Mouse (Mus musculus) lung, embryonic 15.5 days (tissue): ENCODE results near the gene Fabp6. TPM values are rescaled to one million over a fixed set of nuclear protein-coding genes. Genes with fewer than 3 reads are reported as not detected.

Source experiments
- ATAC-seq: fragments of 200-750 bp; cut with Nextera tagmentation; 2 replicates; pipeline ENCODE4 v1.8.0; 2017; ENCODE audit warnings: moderate number of reproducible peaks, borderline replicate concordance; ENCODE audit not compliant: low FRiP score, low TSS enrichment; ENCODE audit errors: extremely low read depth
- H3K27ac ChIP-seq: fragments of 300-500 bp; sonication (generic); 2 replicates; pipeline ENCODE4 v1.5.1; 2015; ENCODE audit warnings: moderate library complexity, mild to moderate bottlenecking, inconsistent platforms
- H3K27me3 ChIP-seq: fragments of 300-500 bp; sonication (generic); 2 replicates; pipeline ENCODE4 v1.6.1; 2015; ENCODE audit warnings: inconsistent platforms
- H3K36me3 ChIP-seq: fragments of 300-500 bp; sonication (generic); 2 replicates; pipeline ENCODE4 v1.6.1; 2015; ENCODE audit warnings: inconsistent platforms
- H3K4me1 ChIP-seq: fragments of 300-500 bp; sonication (generic); 2 replicates; pipeline ENCODE4 v1.6.1; 2015; ENCODE audit warnings: inconsistent platforms
- H3K4me2 ChIP-seq: fragments of 300-500 bp; sonication (generic); 2 replicates; pipeline ENCODE4 v1.6.1; 2015; ENCODE audit warnings: inconsistent platforms, mild to moderate bottlenecking, moderate library complexity
- H3K4me3 ChIP-seq: fragments of 300-500 bp; sonication (generic); 2 replicates; pipeline ENCODE4 v1.5.1; 2015; ENCODE audit warnings: mild to moderate bottlenecking, inconsistent platforms
- H3K9ac ChIP-seq: fragments of 300-500 bp; sonication (generic); 2 replicates; pipeline ENCODE4 v1.6.1; 2015; ENCODE audit warnings: inconsistent platforms
- H3K9me3 ChIP-seq: fragments of 300-500 bp; sonication (generic); 2 replicates; pipeline ENCODE4 v1.6.1; 2016; ENCODE audit warnings: inconsistent platforms
- WGBS: fragments of 180-500 bp; shearing (Covaris S2); methylation state at CpG from one replicate; pipeline ENCODE4 v1.1.7; 2015; 5-methylcytosine and 5-hydroxymethylcytosine counted together
- polyA plus RNA-seq: library from polyadenylated mRNA; unstranded; fragments of >200 nt; fragmentation: Nextera tagmentation; extraction: Ambion mirVana; gene quantifications from 2 replicates; pipeline ENCODE4 v1.2.1, GENCODE M21; 2015

Gene Fabp6
- polyA plus RNA-seq, 1 experiment from 2014 or later: not detected

- Histone ChIP-seq H3K36me3 (no peaks in the 10 kb centered on the region), H3K9ac (no peak overlapping the region), H3K27me3 (no peaks in the 10 kb centered on the region), H3K27ac (no peak overlapping the region), H3K4me3 (no peak overlapping the region), H3K9me3 (no peaks in the 10 kb centered on the region), H3K4me2 (no peak overlapping the region), H3K4me1 (peaks cover 25% of the 10 kb centered on the region)
- 76% methylated on average over 5 of the region's 5 CpGs for WGBS
- no peak for ATAC-seq
Measured at GRCm38 (mm10) chr11:43621769-43622168, 20.4 kb upstream of the Fabp6 start.

- H3K4me2 ChIP-seq: no peak overlapping the region; the same call in 1 of the 2 replicates
- H3K4me1 ChIP-seq: peaks cover 15% of the 10 kb centered on the region
- no peaks in the 10 kb centered on the region for H3K27me3 ChIP-seq
- H3K36me3 ChIP-seq: no peaks in the 10 kb centered on the region
- no peak overlapping the region for H3K4me3 ChIP-seq
- H3K27ac ChIP-seq: peak overlapping the region; percentile 75
- H3K9me3 ChIP-seq: no peaks in the 10 kb centered on the region
- peak; percentile 33; the same call in 1 of the 2 replicates for ATAC-seq
- WGBS: 54% methylated on average over 7 of the region's 7 CpGs
- H3K9ac ChIP-seq: no peak overlapping the region
Measured at GRCm38 (mm10) chr11:43618403-43618802, 17.1 kb upstream of the Fabp6 start.

- Histone ChIP-seq H3K9ac (no peak overlapping the region), H3K9me3 (no peaks in the 10 kb centered on the region), H3K27ac (peak overlapping the region; percentile 75), H3K27me3 (no peaks in the 10 kb centered on the region), H3K4me1 (peaks cover 16% of the 10 kb centered on the region), H3K4me2 (no peak overlapping the region; the same call in 1 of the 2 replicates), H3K4me3 (no peak overlapping the region), H3K36me3 (no peaks in the 10 kb centered on the region)
- peak; percentile 64; the same call in 1 of the 2 replicates for ATAC-seq
- 41% methylated on average over 5 of the region's 5 CpGs for WGBS
Measured at GRCm38 (mm10) chr11:43617924-43618323, 16.6 kb upstream of the Fabp6 start.

- Histone ChIP-seq H3K27me3 (no peaks in the 10 kb centered on the region), H3K4me2 (no peak overlapping the region), H3K9me3 (no peaks in the 10 kb centered on the region), H3K4me3 (no peak overlapping the region), H3K9ac (no peak overlapping the region), H3K36me3 (no peaks in the 10 kb centered on the region), H3K4me1 (peaks cover 16% of the 10 kb centered on the region), H3K27ac (peak overlapping the region; percentile 45; the same call in 1 of the 2 replicates)
- WGBS: 18% methylated on average over 12 of the region's 12 CpGs
- ATAC-seq: peak; percentile 47; the same call in 1 of the 2 replicates
Measured at GRCm38 (mm10) chr11:43612834-43613488, 11.6 kb upstream of the Fabp6 start.

GRCm38 (mm10) chr11:43610662-43611033, 9.3 kb upstream of the Fabp6 start:
- Histone ChIP-seq H3K9me3 (no peaks in the 10 kb centered on the region), H3K4me3 (no peak overlapping the region), H3K4me1 (peaks cover 8% of the 10 kb centered on the region), H3K27me3 (no peaks in the 10 kb centered on the region), H3K4me2 (no peak overlapping the region), H3K9ac (no peak overlapping the region), H3K36me3 (no peaks in the 10 kb centered on the region), H3K27ac (peak overlapping the region; percentile 57)
- 43% methylated on average over 5 of the region's 5 CpGs for WGBS
- ATAC-seq: peak; percentile 13; the same call in 1 of the 2 replicates

- WGBS: 45% methylated on average over 10 of the region's 10 CpGs
- H3K36me3 ChIP-seq: no peaks in the 10 kb centered on the region
- peak overlapping the region; percentile 57 for H3K27ac ChIP-seq
- peak; percentile 60 for ATAC-seq
- no peak overlapping the region for H3K4me2 ChIP-seq
- no peak overlapping the region for H3K9ac ChIP-seq
- H3K9me3 ChIP-seq: no peaks in the 10 kb centered on the region
- H3K4me3 ChIP-seq: no peak overlapping the region
- no peaks in the 10 kb centered on the region for H3K27me3 ChIP-seq
- peaks cover 8% of the 10 kb centered on the region for H3K4me1 ChIP-seq
Measured at GRCm38 (mm10) chr11:43610006-43610661, 8.8 kb upstream of the Fabp6 start.

GRCm38 (mm10) chr11:43608440-43608839, 7.1 kb upstream of the Fabp6 start:
- ATAC-seq: no peak
- WGBS: 79% methylated on average over 3 of the region's 3 CpGs
- Histone ChIP-seq H3K4me1 (peaks cover 8% of the 10 kb centered on the region), H3K9ac (no peak overlapping the region), H3K27ac (no peak overlapping the region), H3K36me3 (no peaks in the 10 kb centered on the region), H3K9me3 (no peaks in the 10 kb centered on the region), H3K27me3 (no peaks in the 10 kb centered on the region), H3K4me2 (no peak overlapping the region), H3K4me3 (no peak overlapping the region)

- H3K4me1 ChIP-seq: peaks cover 4% of the 10 kb centered on the region
- no peak overlapping the region for H3K9ac ChIP-seq
- no peak for ATAC-seq
- H3K4me2 ChIP-seq: no peak overlapping the region
- 63% methylated on average over 6 of the region's 6 CpGs for WGBS
- no peaks in the 10 kb centered on the region for H3K27me3 ChIP-seq
- no peak overlapping the region for H3K27ac ChIP-seq
- H3K36me3 ChIP-seq: no peaks in the 10 kb centered on the region
- no peaks in the 10 kb centered on the region for H3K9me3 ChIP-seq
- H3K4me3 ChIP-seq: no peak overlapping the region
Measured at GRCm38 (mm10) chr11:43605859-43606258, 4.5 kb upstream of the Fabp6 start.

- no peaks in the 10 kb centered on the region for H3K4me1 ChIP-seq
- no peak overlapping the region for H3K4me2 ChIP-seq
- no peak overlapping the region for H3K4me3 ChIP-seq
- no peaks in the 10 kb centered on the region for H3K27me3 ChIP-seq
- 82% methylated on average over 6 of the region's 6 CpGs for WGBS
- H3K9me3 ChIP-seq: no peaks in the 10 kb centered on the region
- H3K36me3 ChIP-seq: no peaks in the 10 kb centered on the region
- no peak overlapping the region for H3K27ac ChIP-seq
- no peak for ATAC-seq
- H3K9ac ChIP-seq: no peak overlapping the region
Measured at GRCm38 (mm10) chr11:43604891-43605290, 3.6 kb upstream of the Fabp6 start.

GRCm38 (mm10) chr11:43604207-43604606, 2.9 kb upstream of the Fabp6 start:
- Histone ChIP-seq H3K4me1 (no peaks in the 10 kb centered on the region), H3K27ac (no peak overlapping the region)
- 81% methylated on average over 2 of the region's 2 CpGs for WGBS

GRCm38 (mm10) chr11:43589530-43590072, 11.7 kb downstream of the Fabp6 start:
- Histone ChIP-seq H3K4me2 (no peak overlapping the region), H3K27ac (no peak overlapping the region), H3K9ac (no peak overlapping the region), H3K4me3 (no peak overlapping the region), H3K9me3 (no peaks in the 10 kb centered on the region), H3K36me3 (peaks cover 35% of the 10 kb centered on the region), H3K4me1 (peaks cover 5% of the 10 kb centered on the region; the same call in 1 of the 2 replicates), H3K27me3 (no peaks in the 10 kb centered on the region)
- WGBS: 39% methylated on average over 6 of the region's 6 CpGs
- peak; percentile 53; the same call in 1 of the 2 replicates for ATAC-seq

More at GRCm38 (mm10) chr11:43604207-43604606, 2.9 kb upstream of the Fabp6 start:
- Histone ChIP-seq H3K9ac (no peak overlapping the region), H3K36me3 (no peaks in the 10 kb centered on the region), H3K4me3 (no peak overlapping the region), H3K4me2 (no peak overlapping the region), H3K9me3 (no peaks in the 10 kb centered on the region), H3K27me3 (no peaks in the 10 kb centered on the region)
- ATAC-seq: no peak
